Mouse (Mus musculus): ENCODE measurements at regions not wholly inside any gene's neighbourhood (a gene's known extent, or its start where the extent isn't known, plus 50 kb on each side); places are given as distances from the start of the nearest gene placed in this dataset.

GRCm38 (mm10) chr6:145677475-145678325 is 62.1 kb downstream of the Tuba3b start:
- no peak for ATAC-seq (replicated peaks; ENCODE audit: low read depth, poor library complexity, severe bottlenecking)

- ATAC-seq (replicated peaks; ENCODE audit: low read depth, poor library complexity, severe bottlenecking): no peak
Observed at GRCm38 (mm10) chr6:145679516-145679915, 64.0 kb downstream of the Tuba3b start.

- ATAC-seq (replicated peaks; ENCODE audit: low read depth, poor library complexity, severe bottlenecking): peak; percentile 54; the same call in 1 of the 2 replicates
Observed at GRCm38 (mm10) chr6:145687073-145687472, 59.5 kb upstream of the Rassf8 start.

- ATAC-seq (replicated peaks; ENCODE audit: low read depth, poor library complexity, severe bottlenecking): no peak
Observed at GRCm38 (mm10) chr6:145691680-145692079, 54.9 kb upstream of the Rassf8 start.

- no peak for ATAC-seq (replicated peaks; ENCODE audit: low read depth, poor library complexity, severe bottlenecking)
Observed at GRCm38 (mm10) chr6:145694817-145695216, 51.7 kb upstream of the Rassf8 start.

Measured in common myeloid progenitor, adult 5-6 weeks (primary cell).